Mouse (Mus musculus): ENCODE results near the gene Sympk. TPM values are rescaled to one million over a fixed set of nuclear protein-coding genes. Genes with fewer than 3 reads are reported as not detected.
A peak's percentile ranks its signal among the peaks of the same experiment; 100 is the strongest.

The Sympk gene
- polyA plus RNA-seq, 1 experiment: 113 TPM

GRCm38 (mm10) chr7:19024581-19025255 lies 541 bp downstream of the Sympk start:
- H3K4me3 ChIP-seq (replicated peaks; ENCODE audit: insufficient read depth, low read depth, low read length): peak overlapping the region; percentile 59

GRCm38 (mm10) chr7:19028067-19028466 lies 3.9 kb downstream of the Sympk start:
- Histone ChIP-seq H3K27me3 (ENCODE audit: control insufficient read depth, insufficient read depth, low read length) (peaks cover 2% of the 10 kb centered on the region; the same call in 1 of the 2 replicates), H3K27ac (ENCODE audit: insufficient read depth, low read length) (no peak overlapping the region), H3K4me1 (ENCODE audit: control insufficient read depth, insufficient read depth, low read length) (no peaks in the 10 kb centered on the region; the same call in 1 of the 2 replicates), H3K4me3 (replicated peaks; ENCODE audit: insufficient read depth, low read depth, low read length) (no peak overlapping the region)
- no peak for DNase-seq
- no peak for TF ChIP-seq POLR2A (IDR thresholded peaks at IDR 0.05; ENCODE audit: borderline replicate concordance, insufficient read depth, low read length)
- TF ChIP-seq CTCF (IDR thresholded peaks at IDR 0.05; ENCODE audit: borderline replicate concordance, insufficient read depth, low read depth, low read length): no peak

More at GRCm38 (mm10) chr7:19024581-19025255, 541 bp downstream of the Sympk start:
- TF ChIP-seq POLR2A (IDR thresholded peaks at IDR 0.05; ENCODE audit: borderline replicate concordance, insufficient read depth, low read length): no peak
- no peak for TF ChIP-seq CTCF (IDR thresholded peaks at IDR 0.05; ENCODE audit: borderline replicate concordance, insufficient read depth, low read depth, low read length)
- WGBS: 1% methylated on average over 36 of the region's 36 CpGs
- Histone ChIP-seq H3K27ac (ENCODE audit: insufficient read depth, low read length) (no peak overlapping the region), H3K27me3 (ENCODE audit: control insufficient read depth, insufficient read depth, low read length) (peaks cover 3% of the 10 kb centered on the region; the same call in 1 of the 2 replicates), H3K4me1 (ENCODE audit: control insufficient read depth, insufficient read depth, low read length) (no peaks in the 10 kb centered on the region)
- DNase-seq: peak in 1 of 2 experiments; percentile 38

DNA sequence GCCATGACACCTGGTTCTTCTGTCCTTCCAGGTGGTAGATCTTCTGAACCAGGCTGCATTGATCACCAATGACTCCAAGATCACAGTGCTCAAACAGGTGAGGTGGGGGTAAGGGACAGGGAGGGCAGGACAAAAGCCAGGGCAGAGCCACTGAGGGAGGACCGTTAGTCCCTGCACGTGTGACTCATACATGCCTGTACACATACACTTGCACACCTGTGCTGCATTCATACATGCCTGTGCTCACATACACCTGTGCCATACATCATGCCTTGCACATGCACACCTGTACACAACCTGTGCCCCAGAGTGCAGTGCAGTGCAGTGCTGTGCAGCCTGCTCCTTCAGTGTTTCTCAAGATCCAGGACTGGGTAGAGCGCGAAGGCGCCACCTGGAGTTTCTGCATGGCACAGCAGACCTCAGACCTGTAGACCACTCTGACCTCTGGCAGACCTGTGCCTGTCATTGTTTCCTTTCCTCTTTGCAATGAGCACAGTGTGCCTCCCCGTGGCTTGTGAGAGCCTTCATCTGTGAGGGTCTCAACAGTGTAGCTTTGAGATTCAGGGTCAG lies 5.0 kb downstream of the Sympk start:
- DNase-seq: peak in 1 of 2 experiments; percentile 54
- WGBS: 57% methylated on average over 6 of the region's 6 CpGs
- no peak for TF ChIP-seq POLR2A (IDR thresholded peaks at IDR 0.05; ENCODE audit: borderline replicate concordance, insufficient read depth, low read length)
- TF ChIP-seq CTCF (IDR thresholded peaks at IDR 0.05; ENCODE audit: borderline replicate concordance, insufficient read depth, low read depth, low read length): peak; percentile 79
- H3K4me1 ChIP-seq (ENCODE audit: control insufficient read depth, insufficient read depth, low read length): no peaks in the 10 kb centered on the region; the same call in 1 of the 2 replicates
- no peaks in the 10 kb centered on the region for H3K27me3 ChIP-seq (ENCODE audit: control insufficient read depth, insufficient read depth, low read length)
- H3K4me3 ChIP-seq (replicated peaks; ENCODE audit: insufficient read depth, low read depth, low read length): no peak overlapping the region
- H3K27ac ChIP-seq (ENCODE audit: insufficient read depth, low read length): no peak overlapping the region

DNA sequence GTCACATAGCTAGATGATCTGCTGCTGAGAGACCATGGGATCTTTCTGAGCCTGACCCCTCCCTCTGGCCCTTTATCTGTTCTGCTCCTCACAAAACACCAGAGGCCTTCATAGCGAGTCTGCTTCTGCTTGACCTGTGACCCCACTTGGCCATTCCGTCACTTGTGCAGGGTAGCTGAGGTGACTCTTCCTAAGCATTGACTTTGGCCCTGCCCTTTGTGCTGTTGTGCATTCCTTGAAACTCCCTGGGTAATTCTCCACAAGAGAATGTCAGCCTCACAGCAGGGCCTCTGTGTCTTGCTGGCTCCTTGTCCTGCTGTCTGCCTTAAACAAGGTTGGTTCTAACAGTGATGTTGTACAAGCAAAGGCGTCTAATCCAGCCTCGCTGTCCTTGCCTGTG lies 7.5 kb downstream of the Sympk start:
- H3K4me1 ChIP-seq (ENCODE audit: control insufficient read depth, insufficient read depth, low read length): no peaks in the 10 kb centered on the region; the same call in 1 of the 2 replicates
- no peak overlapping the region for H3K27ac ChIP-seq (ENCODE audit: insufficient read depth, low read length)
- no peak for TF ChIP-seq CTCF (IDR thresholded peaks at IDR 0.05; ENCODE audit: borderline replicate concordance, insufficient read depth, low read depth, low read length)
- no peak for TF ChIP-seq POLR2A (IDR thresholded peaks at IDR 0.05; ENCODE audit: borderline replicate concordance, insufficient read depth, low read length)
- 27% methylated on average over 4 of the region's 4 CpGs for WGBS
- no peak for DNase-seq
- no peak overlapping the region for H3K4me3 ChIP-seq (replicated peaks; ENCODE audit: insufficient read depth, low read depth, low read length)
- no peaks in the 10 kb centered on the region for H3K27me3 ChIP-seq (ENCODE audit: control insufficient read depth, insufficient read depth, low read length)

DNA sequence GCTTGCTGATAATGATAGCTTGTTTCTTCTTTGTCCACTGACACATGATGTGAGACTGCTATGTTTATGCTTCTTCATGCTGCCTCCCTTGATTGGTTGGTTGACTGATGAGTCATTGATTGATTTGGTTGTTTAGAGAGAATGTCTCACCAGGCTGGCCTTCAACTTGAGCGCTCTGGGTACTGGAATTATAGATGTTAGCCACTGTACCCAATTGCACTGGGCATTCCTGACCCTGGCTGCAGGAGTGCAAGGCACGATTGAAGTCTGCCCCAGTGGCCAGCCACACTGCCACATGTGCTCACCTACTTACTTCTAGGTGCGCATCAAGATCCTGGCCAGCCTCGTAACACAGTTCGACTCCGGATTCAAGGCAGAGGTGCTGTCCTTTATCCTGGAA lies 20.4 kb downstream of the Sympk start:
- Histone ChIP-seq H3K4me3 (replicated peaks; ENCODE audit: insufficient read depth, low read depth, low read length) (no peak overlapping the region), H3K4me1 (ENCODE audit: control insufficient read depth, insufficient read depth, low read length) (peaks cover 18% of the 10 kb centered on the region), H3K27ac (ENCODE audit: insufficient read depth, low read length) (no peak overlapping the region), H3K27me3 (ENCODE audit: control insufficient read depth, insufficient read depth, low read length) (no peaks in the 10 kb centered on the region)
- 98% methylated on average over 6 of the region's 6 CpGs for WGBS
- no peak for DNase-seq
- no peak for TF ChIP-seq CTCF (IDR thresholded peaks at IDR 0.05; ENCODE audit: borderline replicate concordance, insufficient read depth, low read depth, low read length)
- TF ChIP-seq POLR2A (IDR thresholded peaks at IDR 0.05; ENCODE audit: borderline replicate concordance, insufficient read depth, low read length): no peak

DNA sequence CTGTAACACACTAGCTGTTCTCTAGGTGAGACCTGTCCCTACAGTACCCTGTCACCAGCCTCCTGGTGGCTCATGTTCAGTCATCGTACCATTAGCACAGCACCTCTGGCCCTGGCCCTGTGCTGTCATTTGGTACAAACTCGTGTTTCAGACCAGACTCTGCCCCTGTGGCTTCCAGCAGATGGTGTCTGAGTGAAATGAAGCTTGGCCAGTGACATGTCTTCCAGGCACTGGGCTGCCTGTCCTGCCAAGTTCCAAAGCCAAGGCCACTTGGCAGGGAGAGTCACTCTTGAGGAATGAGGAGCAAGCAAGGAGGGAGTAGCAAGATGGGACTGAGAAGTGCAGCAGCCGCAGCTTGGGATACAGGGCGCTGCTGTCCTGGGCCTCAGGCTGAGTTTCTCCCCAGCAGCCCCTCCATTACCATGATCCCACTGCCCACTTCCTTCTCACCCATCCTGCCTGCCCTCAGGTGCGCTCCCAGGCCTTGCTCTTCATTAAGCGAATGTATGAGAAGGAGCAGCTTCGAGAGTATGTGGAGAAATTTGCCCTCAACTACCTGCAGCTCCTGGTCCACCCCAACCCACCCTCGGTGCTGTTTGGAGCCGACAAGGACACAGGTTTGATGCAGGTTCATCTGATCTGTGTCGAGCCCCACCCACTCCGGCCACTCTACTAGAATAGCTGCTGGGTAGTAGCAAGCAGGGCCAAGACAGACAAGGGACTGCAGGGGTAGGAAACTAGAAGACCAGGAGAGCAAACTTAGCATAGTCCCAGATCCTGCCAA lies 22.3 kb downstream of the Sympk start:
- no peak overlapping the region for H3K27ac ChIP-seq (ENCODE audit: insufficient read depth, low read length)
- peaks cover 18% of the 10 kb centered on the region for H3K4me1 ChIP-seq (ENCODE audit: control insufficient read depth, insufficient read depth, low read length)
- no peak overlapping the region for H3K4me3 ChIP-seq (replicated peaks; ENCODE audit: insufficient read depth, low read depth, low read length)
- DNase-seq: peak; percentile 75 to 89
- H3K27me3 ChIP-seq (ENCODE audit: control insufficient read depth, insufficient read depth, low read length): no peaks in the 10 kb centered on the region
- 54% methylated on average over 11 of the region's 11 CpGs for WGBS
- TF ChIP-seq POLR2A (IDR thresholded peaks at IDR 0.05; ENCODE audit: borderline replicate concordance, insufficient read depth, low read length) (no peak), CTCF (IDR thresholded peaks at IDR 0.05; ENCODE audit: borderline replicate concordance, insufficient read depth, low read depth, low read length) (0 out of 2 replicates have a peak, but pooled peaks have one; percentile 16)

- Histone ChIP-seq H3K4me1 (ENCODE audit: control insufficient read depth, insufficient read depth, low read length) (peaks cover 18% of the 10 kb centered on the region), H3K27me3 (ENCODE audit: control insufficient read depth, insufficient read depth, low read length) (no peaks in the 10 kb centered on the region), H3K4me3 (replicated peaks; ENCODE audit: insufficient read depth, low read depth, low read length) (no peak overlapping the region), H3K27ac (ENCODE audit: insufficient read depth, low read length) (no peak overlapping the region)
- 80% methylated on average over 14 of the region's 14 CpGs for WGBS
- DNase-seq: no peak
- TF ChIP-seq CTCF (IDR thresholded peaks at IDR 0.05; ENCODE audit: borderline replicate concordance, insufficient read depth, low read depth, low read length): no peak
- no peak for TF ChIP-seq POLR2A (IDR thresholded peaks at IDR 0.05; ENCODE audit: borderline replicate concordance, insufficient read depth, low read length)
These were observed 23.9 kb downstream of the Sympk start for GRCm38 (mm10) chr7:19048006-19048527.

Data from cerebellum, adult 2 months (tissue).